Mouse (Mus musculus): Measurements from ENCODE around the gene Whrn.

DNA sequence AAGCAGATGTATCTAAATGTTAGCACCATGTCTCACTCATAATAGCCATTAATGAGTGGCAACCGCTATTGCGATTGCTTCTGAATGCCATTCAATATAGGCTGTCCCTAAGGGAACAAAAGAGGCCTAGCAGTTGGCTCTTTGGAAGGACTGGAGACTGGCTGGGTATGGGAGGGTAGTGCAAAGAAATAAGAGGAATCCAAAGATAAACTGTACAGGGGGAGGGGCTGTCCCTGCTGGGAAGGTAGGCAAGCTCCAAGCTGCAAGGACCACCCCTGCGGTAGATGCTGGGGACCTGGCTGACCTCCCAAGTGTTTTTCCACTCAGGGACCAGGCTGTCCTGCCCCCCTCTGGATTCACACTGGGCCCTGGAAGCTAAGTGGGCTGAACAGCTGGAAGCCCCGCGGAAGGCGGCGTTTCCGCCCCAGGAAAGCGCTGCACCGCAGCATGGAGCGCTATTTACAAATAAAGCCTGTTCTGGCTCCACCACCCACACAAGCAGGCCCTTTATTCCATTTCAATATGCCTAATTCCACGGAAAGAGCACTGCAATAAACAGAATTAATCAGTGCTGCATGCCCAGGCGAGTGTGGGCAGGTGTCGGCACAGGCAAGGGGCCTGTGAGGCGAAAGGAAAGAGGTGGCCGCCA is 36.5 kb downstream of the Whrn start:
- TF ChIP-seq CTCF (IDR thresholded peaks at IDR 0.05; ENCODE audit: control insufficient read depth, insufficient read depth, insufficient read length) (no peak), MYOG (IDR thresholded peaks at IDR 0.05; ENCODE audit: control insufficient read depth, extremely low read depth, insufficient read length) (no peak), USF1 (IDR thresholded peaks at IDR 0.05; ENCODE audit: low read depth) (no peak), CEBPB (IDR thresholded peaks at IDR 0.05; ENCODE audit: low read depth) (no peak), MAX (IDR thresholded peaks at IDR 0.05) (no peak), MYOD1 (IDR thresholded peaks at IDR 0.05; ENCODE audit: control insufficient read depth, insufficient read length, low read depth) (no peak), FOSL1 (IDR thresholded peaks at IDR 0.05; ENCODE audit: insufficient read depth, low read length, poor library complexity, severe bottlenecking) (no peak)
